Mouse (Mus musculus) liver, postnatal 0 days (tissue): ENCODE data around the gene Apol7e.
"Not testable (repeated sequence)": the region's sequence is repeated elsewhere in the genome, so short reads cannot be mapped to it uniquely, and the experiment has no call there.

Experiments used
- CTCF ChIP-seq: sonication (generic); IDR thresholded peaks from 2 replicates; pipeline ENCODE4 v1.5.1; 2016; ENCODE audit warnings: antibody characterized with exemption, low read depth
- EP300 ChIP-seq: IDR thresholded peaks from 2 replicates; pipeline ENCODE4 v1.6.1; 2016; ENCODE audit warnings: antibody characterized with exemption, low read depth, mild to moderate bottlenecking

GRCm38 (mm10) chr15:77698656-77699055 lies at the start of gene Apol7e:
- not testable (repeated sequence) for TF ChIP-seq CTCF, EP300
